Mouse (Mus musculus): ENCODE results near the gene Rhoj.
"Not testable (repeated sequence)": the region's sequence is repeated elsewhere in the genome, so short reads cannot be mapped to it uniquely, and the experiment has no call there.

Gene Rhoj

DNA sequence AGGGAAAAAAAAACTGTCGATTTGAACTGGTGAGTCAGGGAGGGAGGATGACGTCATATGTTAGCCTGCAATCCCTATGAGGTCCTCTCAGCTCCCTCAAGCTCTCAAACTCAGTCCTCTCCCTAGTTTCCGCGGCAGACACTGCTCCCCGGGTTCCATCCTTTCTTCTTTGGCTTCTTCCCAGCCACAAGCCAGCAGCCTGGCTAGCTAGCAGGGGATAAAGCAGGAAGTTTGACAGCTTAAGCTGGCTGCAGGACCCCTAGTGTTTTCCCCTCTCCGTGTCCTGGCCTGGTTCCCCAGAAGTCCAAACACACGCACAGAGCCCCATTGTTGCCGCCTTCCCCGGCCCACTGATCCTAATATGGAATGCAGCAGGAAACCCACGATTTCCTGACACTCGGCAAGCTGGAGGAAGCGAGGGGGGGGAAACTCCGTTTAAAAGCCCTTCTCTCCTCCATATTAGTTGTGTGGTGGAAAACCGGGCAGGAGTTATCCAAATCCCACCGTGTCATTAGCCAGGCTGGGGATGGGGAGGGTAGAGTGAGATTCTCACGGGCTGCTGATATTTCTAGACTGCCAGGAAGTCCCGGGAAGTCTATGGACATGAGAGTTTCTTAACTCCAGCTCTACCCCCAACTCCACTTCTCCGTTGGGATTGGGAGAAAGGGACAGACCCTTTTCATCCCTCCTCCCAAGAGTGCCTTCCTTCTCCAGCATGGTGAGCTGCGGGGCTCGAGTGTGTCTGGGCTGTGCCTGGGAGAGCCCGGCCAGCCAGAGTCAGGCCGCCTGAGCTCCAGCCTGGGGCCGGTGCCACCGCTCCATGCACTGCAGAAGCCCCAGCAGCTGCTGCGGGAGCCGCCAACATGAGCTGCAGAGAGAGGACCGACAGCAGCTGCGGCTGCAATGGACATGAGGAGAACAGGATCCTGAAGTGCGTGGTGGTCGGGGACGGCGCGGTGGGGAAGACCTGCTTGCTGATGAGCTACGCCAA lies at the start of gene Rhoj:
Gene Rhoj, plus strand, starts transcription at position 362 of the 991 bp plus-strand sequence.
- DNase-seq: peak; percentile 77

- no peak for DNase-seq
Observed at GRCm38 (mm10) chr12:75271726-75272125, 36.4 kb upstream of the Rhoj start.

DNA sequence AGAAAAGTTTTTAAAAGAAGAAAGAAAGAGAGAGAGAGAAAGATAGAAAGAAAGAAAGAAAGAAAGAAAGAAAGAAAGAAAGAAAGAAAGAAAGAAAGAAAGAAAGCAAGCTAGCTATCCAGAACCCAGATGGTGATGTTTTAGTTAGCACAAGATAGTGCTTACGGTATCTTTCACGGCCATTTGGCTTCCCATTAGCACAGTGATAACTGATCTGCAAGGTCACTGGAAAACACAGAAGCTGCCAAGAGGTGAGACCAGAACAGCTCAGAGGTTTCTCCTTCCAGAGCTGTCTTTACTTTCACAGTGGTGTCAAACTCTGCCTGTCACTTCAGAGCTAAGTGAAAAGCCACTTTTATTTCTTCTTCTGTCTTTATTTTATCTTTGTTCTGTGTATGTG lies 32.4 kb upstream of the Rhoj start:
- DNase-seq: no peak

DNA sequence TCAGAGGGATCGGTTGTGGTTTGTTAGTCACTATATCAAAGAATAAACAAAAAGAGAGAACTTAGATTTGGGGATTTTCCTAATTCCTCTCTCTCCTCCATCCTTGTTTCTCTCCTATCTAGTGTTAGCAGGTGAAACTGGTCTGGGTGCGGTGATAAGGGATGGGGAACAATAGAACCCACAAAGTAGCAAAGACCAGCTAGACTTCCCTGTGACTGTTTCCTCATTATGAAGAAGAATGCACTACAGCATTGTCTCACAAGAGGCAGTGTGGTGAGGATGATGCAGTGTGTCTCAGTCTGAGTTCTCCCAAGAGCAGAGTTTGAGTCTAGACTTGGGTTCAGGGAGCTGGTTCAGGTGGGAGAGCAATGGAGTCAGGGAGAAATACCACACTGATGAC lies 30.7 kb upstream of the Rhoj start:
- no peak for DNase-seq

DNA sequence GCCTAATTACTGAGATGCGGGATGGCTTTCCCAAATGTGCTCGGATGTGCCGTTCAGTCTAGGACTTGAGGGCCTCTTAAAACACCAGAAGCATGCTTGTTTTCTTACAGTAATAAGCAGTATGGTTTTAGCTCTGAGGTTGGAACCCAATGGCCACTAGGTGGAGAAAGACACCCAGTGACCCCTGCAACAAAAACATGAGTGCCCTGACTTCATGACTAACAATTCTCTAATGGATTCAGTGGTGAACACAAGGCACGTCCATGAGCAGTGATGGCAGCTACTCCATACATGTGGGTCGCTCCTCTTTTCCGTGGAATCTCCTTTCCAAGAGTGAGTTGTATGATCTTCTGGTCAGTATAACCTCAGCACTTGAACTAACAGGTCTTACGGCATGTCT lies 27.6 kb upstream of the Rhoj start:
- DNase-seq: peak; percentile 44

DNA sequence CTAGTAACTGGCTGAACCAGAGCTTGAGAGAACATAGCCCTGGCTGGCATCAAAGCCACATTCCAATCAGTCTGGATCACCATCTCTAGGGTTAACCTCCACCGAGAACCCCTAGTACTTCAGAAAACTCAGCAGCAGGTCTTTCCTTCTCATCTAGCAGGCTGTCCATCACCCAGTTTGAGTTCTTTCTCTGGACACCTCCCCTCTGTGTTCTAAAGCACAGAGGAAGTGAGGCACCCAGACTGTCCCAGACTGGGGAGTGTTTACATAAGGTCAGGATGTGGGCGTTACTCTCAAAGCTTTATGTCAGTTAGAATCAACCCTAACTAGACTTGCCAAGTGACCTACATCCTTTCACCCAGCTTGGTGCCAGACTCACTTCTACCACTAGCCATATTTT lies 24.9 kb upstream of the Rhoj start:
- DNase-seq: peak; percentile 46

- DNase-seq: no peak
Observed at GRCm38 (mm10) chr12:75286166-75286565, 22.0 kb upstream of the Rhoj start.

GRCm38 (mm10) chr12:75290524-75290923 lies 17.6 kb upstream of the Rhoj start:
- DNase-seq: no peak

DNA sequence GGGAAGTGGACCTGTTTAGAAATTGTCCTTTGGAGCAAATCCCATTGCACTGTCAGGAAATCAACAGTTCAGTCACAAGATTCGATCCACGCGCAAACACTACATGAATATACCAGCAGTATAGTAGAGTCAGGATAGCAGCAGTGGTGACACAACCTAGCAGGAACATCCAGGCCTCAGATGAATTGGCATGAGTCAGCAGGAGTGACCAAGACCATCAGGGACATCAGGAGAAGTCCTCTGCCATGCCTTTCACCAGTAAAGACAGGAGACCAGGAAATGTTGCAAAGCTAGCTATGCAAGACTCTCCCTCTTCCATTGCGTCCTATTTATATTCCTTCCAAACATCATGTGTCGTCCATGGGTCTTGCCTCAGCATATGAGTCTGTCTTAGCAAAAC lies 16.6 kb upstream of the Rhoj start:
- no peak for DNase-seq

- no peak for DNase-seq
Observed at GRCm38 (mm10) chr12:75292939-75293338, 15.2 kb upstream of the Rhoj start.

GRCm38 (mm10) chr12:75299865-75300264 lies 8.3 kb upstream of the Rhoj start:
- no peak for DNase-seq

DNA sequence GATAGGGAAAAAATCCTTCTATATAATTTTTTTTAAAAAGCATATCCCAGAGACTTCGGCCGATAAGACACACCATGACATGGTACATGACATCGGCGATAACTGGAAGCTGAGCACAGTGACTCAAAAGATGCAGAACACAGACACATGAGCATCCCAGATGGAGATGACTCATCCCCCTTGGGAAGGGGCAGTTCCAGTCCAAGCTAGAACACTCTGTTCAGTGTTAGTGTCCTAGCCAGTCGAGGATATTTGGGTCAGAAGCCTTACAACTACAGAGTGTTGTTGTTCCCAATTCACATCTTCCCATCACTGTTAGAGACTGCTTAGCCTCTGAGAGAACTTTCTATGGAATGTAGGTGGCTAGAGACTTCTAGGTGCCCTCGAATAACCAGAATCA lies 4.0 kb upstream of the Rhoj start:
- no peak for DNase-seq

DNA sequence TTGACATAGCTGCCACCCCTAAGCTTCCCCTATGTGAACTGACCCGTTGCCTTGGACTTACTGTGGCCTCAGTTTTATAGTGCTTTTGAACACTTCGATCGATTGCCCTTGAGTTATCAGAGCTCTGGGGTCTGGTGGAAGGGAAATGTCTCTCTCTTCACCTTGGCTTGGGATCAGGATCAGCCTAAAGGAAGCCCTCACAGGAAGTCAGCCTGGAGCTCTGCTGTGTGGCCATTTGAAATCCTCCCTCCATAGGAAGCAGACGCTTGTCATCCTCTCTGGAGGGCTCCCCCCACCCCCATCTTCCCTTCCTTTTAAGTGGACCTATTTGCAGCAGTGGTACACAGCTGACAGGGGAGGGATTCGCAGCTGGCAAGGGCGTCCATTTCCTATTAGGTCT lies 1.6 kb downstream of the Rhoj start:
- DNase-seq: peak; percentile 52

DNA sequence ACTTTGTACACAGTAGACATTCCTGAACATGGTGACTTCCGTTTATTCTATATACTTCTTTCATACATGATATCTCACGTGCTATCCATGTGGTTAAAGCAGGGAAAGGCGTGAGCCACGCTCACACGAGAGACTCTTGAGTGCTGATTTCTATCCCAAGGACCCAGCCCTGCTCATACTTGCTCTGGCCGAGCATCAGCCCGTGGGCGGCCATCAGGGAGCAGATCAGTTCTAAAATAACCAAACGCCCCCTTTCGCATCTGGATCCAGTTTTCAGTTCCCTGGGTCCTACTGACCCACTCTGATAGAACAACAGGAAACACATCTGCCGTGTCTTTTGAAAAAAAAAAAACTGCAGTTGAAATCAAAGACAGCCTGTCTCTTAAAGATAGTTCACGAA lies 2.6 kb downstream of the Rhoj start:
- peak; percentile 12 for DNase-seq

GRCm38 (mm10) chr12:75311879-75312278 lies 3.8 kb downstream of the Rhoj start:
- peak; percentile 38 for DNase-seq

GRCm38 (mm10) chr12:75313992-75314391 lies 5.9 kb downstream of the Rhoj start:
- no peak for DNase-seq

GRCm38 (mm10) chr12:75315851-75316250 lies 7.7 kb downstream of the Rhoj start:
- DNase-seq: no peak

DNA sequence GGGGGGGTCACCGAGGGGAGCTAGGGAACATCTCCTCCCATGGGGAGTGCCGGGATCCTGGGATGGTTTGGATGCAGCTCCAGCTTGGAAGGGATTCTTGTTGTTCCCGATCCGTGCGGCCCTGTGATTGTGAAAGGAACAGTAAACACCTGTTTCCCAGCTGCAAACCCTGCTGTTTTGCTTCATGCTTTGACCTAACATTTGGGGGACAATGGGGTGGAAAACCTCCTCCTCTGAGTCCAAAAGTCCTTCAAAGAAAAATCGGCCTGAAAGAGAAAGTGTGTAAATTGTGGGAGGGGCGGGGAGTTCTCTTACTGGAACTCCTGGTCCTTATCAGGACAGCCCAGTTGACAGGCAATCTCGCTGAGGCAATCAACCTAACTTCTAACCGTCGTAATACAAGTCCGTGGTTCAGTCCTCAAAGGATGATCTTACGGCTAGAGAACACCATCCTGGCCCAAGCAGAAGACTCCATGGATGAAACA lies 12.4 kb downstream of the Rhoj start:
- peak; percentile 23 for DNase-seq

GRCm38 (mm10) chr12:75321189-75321588 lies 13.1 kb downstream of the Rhoj start:
- no peak for DNase-seq

DNA sequence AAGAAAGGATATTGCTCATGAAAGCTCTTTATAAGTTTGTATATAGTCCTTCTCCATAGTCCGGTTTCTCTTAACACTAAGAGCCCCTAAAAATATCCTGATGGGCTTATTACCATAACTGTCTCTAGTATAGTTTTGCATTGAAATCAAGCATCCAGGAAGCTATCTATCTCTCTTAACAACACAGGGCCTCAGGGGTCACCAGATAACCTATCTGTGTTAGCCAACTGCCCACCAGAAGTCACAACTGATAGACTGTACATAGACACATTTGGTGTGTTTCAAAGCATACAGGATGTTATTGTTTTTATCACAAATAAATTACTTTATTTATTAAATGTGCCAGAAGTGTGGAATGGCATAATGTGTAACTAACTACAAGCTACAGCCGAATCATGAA lies 21.1 kb downstream of the Rhoj start:
- DNase-seq: no peak

DNA sequence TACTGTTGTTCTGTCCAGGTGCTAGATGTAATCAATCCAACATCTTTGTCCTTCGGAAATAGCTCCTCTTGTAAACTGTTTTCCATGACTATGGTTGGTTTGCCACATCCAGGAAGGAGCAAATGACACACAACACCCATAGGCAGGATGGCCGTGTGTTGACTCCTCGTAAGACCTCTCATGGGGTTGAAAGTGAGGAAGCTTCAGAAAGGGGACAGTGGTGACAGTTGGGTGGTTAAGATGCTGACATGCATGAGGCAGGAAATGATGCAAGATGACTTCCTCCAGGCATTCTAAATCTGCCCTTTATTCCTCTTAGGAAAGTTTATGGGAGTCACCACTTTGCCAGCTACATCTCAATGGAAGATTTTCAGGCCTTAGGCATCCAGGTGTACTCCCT lies 31.8 kb downstream of the Rhoj start:
- no peak for DNase-seq

GRCm38 (mm10) chr12:75340331-75340730 lies 32.2 kb downstream of the Rhoj start:
- no peak for DNase-seq

GRCm38 (mm10) chr12:75348551-75348950 lies 40.4 kb downstream of the Rhoj start:
- DNase-seq: no peak

DNA sequence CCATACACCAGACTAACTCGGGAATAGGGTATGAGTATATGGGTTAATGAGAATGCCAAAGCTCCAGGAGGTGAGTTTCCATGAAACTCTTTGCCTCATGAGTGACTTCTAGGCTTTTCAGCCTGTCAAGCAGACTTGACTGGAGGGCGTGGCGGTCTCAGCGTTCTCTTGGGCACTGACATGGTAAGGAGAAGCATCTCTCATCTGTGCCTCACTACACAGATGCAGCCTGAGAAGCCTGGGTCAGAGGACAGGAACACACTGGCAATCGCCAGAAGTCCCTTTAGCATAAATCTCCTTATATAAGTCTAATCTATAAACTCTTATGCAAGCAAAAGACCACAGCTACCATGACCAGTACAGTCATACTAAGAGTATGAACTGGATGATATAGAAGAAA lies 41.4 kb downstream of the Rhoj start:
- not testable (repeated sequence) for DNase-seq

DNA sequence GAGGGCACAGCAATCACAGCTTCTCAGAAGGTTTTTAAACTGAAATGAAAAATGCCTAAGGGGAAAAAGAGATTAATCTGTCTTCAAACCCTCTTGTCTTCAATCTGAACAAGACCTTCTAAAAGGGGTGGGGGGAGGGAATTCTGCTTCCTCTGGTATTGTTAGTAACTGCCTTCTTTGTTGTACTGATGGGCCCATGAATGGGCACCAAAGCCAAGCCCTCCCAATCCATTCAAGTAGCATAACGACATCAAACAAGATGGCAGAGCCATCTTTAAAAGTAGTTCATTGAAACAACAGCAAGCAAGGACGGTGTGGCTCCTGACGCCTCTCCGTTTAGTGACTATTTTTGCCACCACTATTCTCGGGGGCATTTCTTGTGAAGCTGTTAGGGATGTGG lies 42.6 kb downstream of the Rhoj start:
- no peak for DNase-seq
